ENCODE assay signal across 13 mouse cellular contexts in genomic region chr13:101753639-101754038, GRCm38 (mm10). TPM values are rescaled to one million over a fixed set of nuclear protein-coding genes. Genes with fewer than 3 reads are reported as not detected.
DNase-seq lines count a peak whose midpoint lies in the region; ATAC-seq and TF ChIP-seq lines count a peak whose summit lies in the region.
"Had no signal": no experiment of that assay in that cellular context is flagged by ENCODE, and none has a peak within 500 bp of the region (broad histone marks: within the 10 kb centered on the region; RNA-seq: fewer than 3 reads in every experiment).

No protein-coding gene starts in this region.

- no peaks in the 10 kb centered on the region for H3K9me3 ChIP-seq in heart, embryonic 10.5 days
- no peaks in the 10 kb centered on the region for H3K9me3 ChIP-seq in ES-Bruce4 (replicated peaks; ENCODE audit: control insufficient read depth, insufficient read depth, low read length, poor library complexity, severe bottlenecking)
- H3K9me3 ChIP-seq in kidney, postnatal 0 days (replicated peaks; ENCODE audit: low read length), result no peaks in the 10 kb centered on the region
- no peaks in the 10 kb centered on the region for H3K9me3 ChIP-seq in forebrain, embryonic 11.5 days (ENCODE audit: control insufficient read depth, low read length)

- no peak overlapping the region for H3K4me3 ChIP-seq in heart, embryonic 10.5 days
- H3K4me3 ChIP-seq in ES-Bruce4 (ENCODE audit: low read depth, low read length), result no peak overlapping the region
- H3K4me3 ChIP-seq in kidney, postnatal 0 days (replicated peaks; ENCODE audit: low read depth, low read length), result no peak overlapping the region
- H3K4me3 ChIP-seq in forebrain, embryonic 11.5 days (ENCODE audit: low read depth, low read length), result no peak overlapping the region

- H3K4me2 ChIP-seq in kidney, postnatal 0 days (ENCODE audit: low read length), result no peak overlapping the region
- H3K4me2 ChIP-seq in forebrain, embryonic 11.5 days (ENCODE audit: low read depth, low read length, severe bottlenecking), result no peak overlapping the region
- H3K4me2 ChIP-seq: midbrain, embryonic 11.5 days had no signal

- no peak for TF ChIP-seq CTCF in ES-Bruce4 (IDR thresholded peaks at IDR 0.05; ENCODE audit: low read depth, low read length)
- no peak for TF ChIP-seq CTCF in kidney, postnatal 0 days (IDR thresholded peaks at IDR 0.05; ENCODE audit: low read depth)

- peaks cover 18% of the 10 kb centered on the region for H3K36me3 ChIP-seq in heart, embryonic 10.5 days
- H3K36me3 ChIP-seq in ES-Bruce4 (ENCODE audit: control insufficient read depth, insufficient read depth, low read length, poor library complexity, severe bottlenecking), result no peaks in the 10 kb centered on the region
- peaks cover 6% of the 10 kb centered on the region; the same call in 1 of the 2 replicates for H3K36me3 ChIP-seq in kidney, postnatal 0 days (ENCODE audit: insufficient read depth, low read length)
- H3K36me3 ChIP-seq in forebrain, embryonic 11.5 days (ENCODE audit: control insufficient read depth, insufficient read depth, low read length), result no peaks in the 10 kb centered on the region; the same call in 1 of the 2 replicates

- 0 out of 2 replicates have a peak, but pooled peaks have one; percentile 75 for TF ChIP-seq EP300 in ES-Bruce4 (IDR thresholded peaks at IDR 0.05; ENCODE audit: insufficient read depth, low read depth, low read length)

- H3K9ac ChIP-seq in ES-Bruce4 (ENCODE audit: low read depth, poor library complexity, severe bottlenecking), result no peak overlapping the region
- H3K9ac ChIP-seq in kidney, postnatal 0 days (ENCODE audit: low read depth, low read length), result no peak overlapping the region
- no peak overlapping the region for H3K9ac ChIP-seq in forebrain, embryonic 11.5 days (ENCODE audit: low read length)

- peak; percentile 76; the same call in 1 of the 2 replicates for ATAC-seq in kidney, postnatal 0 days (replicated peaks; ENCODE audit: low FRiP score, low read depth)
- ATAC-seq in forebrain, embryonic 11.5 days (replicated peaks; ENCODE audit: low FRiP score), result no peak
- ATAC-seq: CD4-positive, CD25-positive, alpha-beta regulatory T cell, adult 4 months had no signal

- 74% methylated on average over 6 of the region's 6 CpGs for WGBS in heart, embryonic 10.5 days
- 43% methylated on average over 6 of the region's 6 CpGs for WGBS in kidney, postnatal 0 days
- 79% methylated on average over 6 of the region's 6 CpGs for WGBS in forebrain, embryonic 11.5 days

- no peaks in the 10 kb centered on the region; the same call in 1 of the 2 replicates for H3K27me3 ChIP-seq in heart, embryonic 10.5 days (ENCODE audit: insufficient read depth, poor library complexity, severe bottlenecking)
- no peaks in the 10 kb centered on the region for H3K27me3 ChIP-seq in ES-Bruce4 (ENCODE audit: control insufficient read depth, insufficient read depth, low read length, poor library complexity, severe bottlenecking)
- H3K27me3 ChIP-seq in kidney, postnatal 0 days (ENCODE audit: insufficient read depth, low read length), result no peaks in the 10 kb centered on the region
- no peaks in the 10 kb centered on the region for H3K27me3 ChIP-seq in forebrain, embryonic 11.5 days (ENCODE audit: control insufficient read depth, insufficient read depth, low read length)

- H3K4me1 ChIP-seq in heart, embryonic 10.5 days, result peaks cover 35% of the 10 kb centered on the region
- H3K4me1 ChIP-seq in ES-Bruce4 (ENCODE audit: control insufficient read depth, insufficient read depth, low read length), result peaks cover 4% of the 10 kb centered on the region
- H3K4me1 ChIP-seq in kidney, postnatal 0 days (replicated peaks; ENCODE audit: insufficient read depth, low read length), result peaks cover 26% of the 10 kb centered on the region
- no peaks in the 10 kb centered on the region; the same call in 1 of the 2 replicates for H3K4me1 ChIP-seq in forebrain, embryonic 11.5 days (replicated peaks; ENCODE audit: control insufficient read depth, insufficient read depth, low read length)

- no peak for TF ChIP-seq POLR2A in ES-Bruce4 (IDR thresholded peaks at IDR 0.05; ENCODE audit: insufficient read depth, low read length)

- DNase-seq in heart, embryonic 10.5 days (ENCODE audit: low spot score), result peak; percentile 73
- no peak for DNase-seq in heart, postnatal 14 days
- DNase-seq in kidney, postnatal 0 days (ENCODE audit: low spot score), result no peak
- peak; percentile 63 for DNase-seq in lung, postnatal 10 days
- DNase-seq in natural killer cell, adult 2 months (ENCODE audit: low spot score in 2 of 2), result no peak
- DNase-seq in left cerebral cortex, adult 11 months (ENCODE audit: low spot score), result no peak
- DNase-seq in forebrain, embryonic 11.5 days (ENCODE audit: low spot score), result no peak
- DNase-seq: cerebellum, adult 8-10 months; gastrocnemius, postnatal 36 days; layer of hippocampus, adult 9-11 months had no signal

- H3K27ac ChIP-seq in heart, embryonic 10.5 days, result no peak overlapping the region
- H3K27ac ChIP-seq in ES-Bruce4 (ENCODE audit: insufficient read depth, low read length), result no peak overlapping the region
- no peak overlapping the region for H3K27ac ChIP-seq in kidney, postnatal 0 days
- H3K27ac ChIP-seq in forebrain, embryonic 11.5 days (ENCODE audit: low read depth, low read length), result no peak overlapping the region

- intact Hi-C loops in heart, postnatal 14 days (cut with DNase I), result no loop called here

RNA-seq across cellular contexts. Expression of gene Pik3r1, which starts 14.4 kb away (rescaled TPM):
- polyA plus RNA-seq in heart, embryonic 10.5 days (2016; fragmentation: Nextera tagmentation; extraction: Ambion mirVana), result 13.6 and 14.4 TPM in 2 replicates
- total RNA-seq in heart, postnatal 14 days (2021), result 100 to 1,000 TPM in 1 of 2 experiments, 10 to 100 TPM in 1; 99.1 to 106 TPM
- polyA plus RNA-seq in ES-Bruce4 (2011; ENCODE audit: insufficient read depth, insufficient read length, low read depth, missing spikeins), result 7.2 and 7.5 TPM in 2 replicates
- polyA plus RNA-seq in kidney, postnatal 0 days (2015; fragmentation: Nextera tagmentation; extraction: Ambion mirVana), result 30.3 and 35.8 TPM in 2 replicates
- polyA plus RNA-seq in forebrain, embryonic 11.5 days (2014; fragmentation: Nextera tagmentation; extraction: Ambion mirVana), result 16.5 and 18.3 TPM in 2 replicates

Comparison
In these comparisons a context has a peak if more than half of its experiments do, and no peak if none do; other contexts are left out.
1. DNase-seq: peak in heart, embryonic 10.5 days (single experiment) and lung, postnatal 10 days (single experiment); none in heart, postnatal 14 days (0 of 2), kidney, postnatal 0 days (single experiment), natural killer cell, adult 2 months (0 of 2), left cerebral cortex, adult 11 months (single experiment) and forebrain, embryonic 11.5 days (single experiment).